In the genomic region with DNA sequence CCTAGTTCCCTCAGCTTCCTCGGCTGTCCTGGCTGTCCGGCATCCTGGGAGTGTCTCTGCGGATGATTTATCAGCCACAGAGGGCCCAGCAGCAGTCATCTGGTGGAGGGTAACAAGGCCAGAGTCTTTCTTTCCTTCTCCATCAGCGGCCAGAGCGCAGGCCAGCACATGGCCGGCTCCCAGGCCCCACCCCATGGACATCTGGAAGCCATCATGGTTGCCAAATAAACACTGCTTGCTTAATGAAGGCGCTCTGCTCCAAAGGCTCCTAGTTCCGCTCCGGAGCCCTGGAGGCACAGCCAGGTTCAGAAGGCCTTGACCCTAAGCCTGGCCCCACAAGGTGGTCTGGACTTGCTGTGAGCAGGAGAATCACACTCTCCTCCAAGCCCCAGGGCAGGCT, we compare ENCODE assay signal across 9 mouse cellular contexts. TPM values are rescaled to one million over a fixed set of nuclear protein-coding genes. Genes with fewer than 3 reads are reported as not detected.
A peak's percentile ranks its signal among the peaks of the same experiment; 100 is the strongest.
DNase-seq lines count a peak whose midpoint lies in the region; ATAC-seq lines count a peak whose summit lies in the region.
"Had no signal": no experiment of that assay in that cellular context is flagged by ENCODE, and none has a peak within 500 bp of the region (broad histone marks: within the 10 kb centered on the region; RNA-seq: fewer than 3 reads in every experiment).

No protein-coding gene starts in this region.

- no peak overlapping the region for H3K4me3 ChIP-seq in heart, embryonic 11.5 days (ENCODE audit: low read depth, low read length)
- no peak overlapping the region for H3K4me3 ChIP-seq in forebrain, embryonic 16.5 days (replicated peaks; ENCODE audit: low read length)
- H3K4me3 ChIP-seq: hindbrain, embryonic 15.5 days had no signal

- no peak overlapping the region for H3K9ac ChIP-seq in heart, embryonic 11.5 days (ENCODE audit: low read depth, low read length)
- H3K9ac ChIP-seq in forebrain, embryonic 16.5 days (replicated peaks; ENCODE audit: low read depth, low read length), result no peak overlapping the region
- H3K9ac ChIP-seq: hindbrain, embryonic 15.5 days had no signal

- H3K27ac ChIP-seq in heart, embryonic 11.5 days (ENCODE audit: low read depth, low read length), result no peak overlapping the region
- no peak overlapping the region for H3K27ac ChIP-seq in forebrain, embryonic 16.5 days (ENCODE audit: low read length)
- H3K27ac ChIP-seq: hindbrain, embryonic 15.5 days had no signal

- peaks cover 6% of the 10 kb centered on the region for H3K27me3 ChIP-seq in heart, embryonic 11.5 days (ENCODE audit: control insufficient read depth, insufficient read depth, low read length)
- H3K27me3 ChIP-seq in forebrain, embryonic 16.5 days (replicated peaks; ENCODE audit: control insufficient read depth, insufficient read depth, low read length), result no peaks in the 10 kb centered on the region
- H3K27me3 ChIP-seq: hindbrain, embryonic 15.5 days had no signal

- WGBS in heart, embryonic 11.5 days (ENCODE audit: insufficient replicate concordance), result 42% methylated on average over 9 of the region's 9 CpGs
- 73% methylated on average over 9 of the region's 9 CpGs for WGBS in forebrain, embryonic 16.5 days

- H3K36me3 ChIP-seq in heart, embryonic 11.5 days (ENCODE audit: control insufficient read depth, insufficient read depth, low read length), result no peaks in the 10 kb centered on the region
- no peaks in the 10 kb centered on the region for H3K36me3 ChIP-seq in forebrain, embryonic 16.5 days (ENCODE audit: control insufficient read depth, insufficient read depth)
- H3K36me3 ChIP-seq: hindbrain, embryonic 15.5 days had no signal

- H3K4me1 ChIP-seq in heart, embryonic 11.5 days (ENCODE audit: control insufficient read depth, insufficient read depth, low read length), result peaks cover 33% of the 10 kb centered on the region
- peaks cover 12% of the 10 kb centered on the region for H3K4me1 ChIP-seq in forebrain, embryonic 16.5 days (replicated peaks; ENCODE audit: control insufficient read depth, insufficient read depth, low read length)

- no peak for ATAC-seq in heart, embryonic 11.5 days (replicated peaks; ENCODE audit: insufficient number of reproducible peaks, low FRiP score, low TSS enrichment)
- no peak for ATAC-seq in forebrain, embryonic 16.5 days

- H3K4me2 ChIP-seq in heart, embryonic 11.5 days, result no peak overlapping the region
- H3K4me2 ChIP-seq in forebrain, embryonic 16.5 days (ENCODE audit: low read length), result no peak overlapping the region
- H3K4me2 ChIP-seq: hindbrain, embryonic 15.5 days had no signal

- H3K9me3 ChIP-seq in heart, embryonic 11.5 days (replicated peaks; ENCODE audit: control insufficient read depth, low read length), result no peaks in the 10 kb centered on the region
- H3K9me3 ChIP-seq in forebrain, embryonic 16.5 days (ENCODE audit: control insufficient read depth, low read length), result no peaks in the 10 kb centered on the region
- H3K9me3 ChIP-seq: hindbrain, embryonic 15.5 days had no signal

- DNase-seq in heart, adult 11 months, result peak; percentile 98
- peak; percentile 86 for DNase-seq in gastrocnemius, postnatal 14 days
- DNase-seq in kidney, postnatal 10 days, result peak; percentile 83
- peak; percentile 31 for DNase-seq in ovary, postnatal 14 days (ENCODE audit: low spot score)
- no peak for DNase-seq in spleen, adult 18-20 months
- DNase-seq in right cerebral cortex, postnatal 10 days (ENCODE audit: low spot score in 2 of 2), result no peak

- intact Hi-C loops in gastrocnemius, postnatal 14 days (cut with DNase I; ENCODE audit: low total_unique reads), result no loop called here

RNA-seq across cellular contexts. Expression of a gene that starts 25.6 kb away (rescaled TPM):
- polyA plus RNA-seq in heart, embryonic 11.5 days (2014; fragmentation: Nextera tagmentation; extraction: Ambion mirVana), result 0.27 TPM in 1 of 2 replicates, not detected in the other
- total RNA-seq in gastrocnemius, postnatal 14 days (2021), result 10 to 100 TPM; 44.0 to 45.2 TPM
- 0.11 and 0.22 TPM in 2 replicates for polyA plus RNA-seq in forebrain, embryonic 16.5 days (2015; fragmentation: Nextera tagmentation; extraction: Ambion mirVana)

Comparison
In these comparisons a context has a peak if more than half of its experiments do, and no peak if none do; other contexts are left out.
1. DNase-seq: peak in heart, adult 11 months (single experiment), gastrocnemius, postnatal 14 days (single experiment), kidney, postnatal 10 days (single experiment) and ovary, postnatal 14 days (single experiment); none in spleen, adult 18-20 months (0 of 2) and right cerebral cortex, postnatal 10 days (0 of 2).